Mouse (Mus musculus): ENCODE data around the gene Ksr1. TPM values are rescaled to one million over a fixed set of nuclear protein-coding genes. Genes with fewer than 3 reads are reported as not detected.

Ksr1 gene
- polyA plus RNA-seq, 1 experiment from 2014 or later: 0.81 TPM

DNA sequence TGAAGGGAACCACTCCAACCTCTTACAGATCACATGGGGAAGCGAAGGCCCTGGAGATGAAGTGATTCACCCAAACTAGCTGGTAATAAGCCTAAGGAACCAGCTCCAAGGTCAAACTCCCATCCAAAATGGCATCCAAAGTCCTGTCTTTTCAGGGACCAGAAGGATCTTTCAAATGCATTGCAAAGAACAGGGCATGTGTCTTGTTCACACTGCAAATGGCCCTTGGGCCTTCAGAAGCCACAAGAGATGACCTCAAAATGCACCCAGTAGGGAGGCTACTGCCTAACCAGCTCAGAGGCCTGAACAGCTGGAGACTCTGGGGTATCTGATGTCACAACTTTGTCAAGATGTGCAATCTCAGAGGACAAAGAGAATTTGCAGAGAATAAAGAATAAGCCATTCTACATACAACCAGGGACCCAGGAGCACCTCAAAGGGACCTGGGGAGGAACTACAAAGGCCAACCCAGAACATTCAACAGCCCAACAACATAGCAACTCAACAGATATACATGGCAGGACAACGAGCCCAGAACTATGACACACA, 2.1 kb downstream of the Ksr1 start:
- TF ChIP-seq CTCF (IDR thresholded peaks at IDR 0.05; ENCODE audit: low read depth): no peak
- TF ChIP-seq EP300 (IDR thresholded peaks at IDR 0.05; ENCODE audit: low read depth): no peak
- DNase-seq (no peak), ATAC-seq (no peak)
- Histone ChIP-seq H3K9ac (replicated peaks) (no peak overlapping the region), H3K9me3 (ENCODE audit: low read length) (no peaks in the 10 kb centered on the region), H3K27ac (ENCODE audit: low read depth) (no peak overlapping the region), H3K4me3 (ENCODE audit: low read depth, low read length) (no peak overlapping the region), H3K4me2 (ENCODE audit: low read depth, low read length) (peak overlapping the region; percentile 87; the same call in 1 of the 2 replicates), H3K4me1 (ENCODE audit: insufficient read depth) (peaks cover 31% of the 10 kb centered on the region), H3K36me3 (replicated peaks; ENCODE audit: insufficient read depth, low read length) (no peaks in the 10 kb centered on the region), H3K27me3 (ENCODE audit: insufficient read depth, low read length) (no peaks in the 10 kb centered on the region)
- 75% methylated on average over 2 of the region's 2 CpGs for WGBS (ENCODE audit: insufficient replicate concordance)

DNA sequence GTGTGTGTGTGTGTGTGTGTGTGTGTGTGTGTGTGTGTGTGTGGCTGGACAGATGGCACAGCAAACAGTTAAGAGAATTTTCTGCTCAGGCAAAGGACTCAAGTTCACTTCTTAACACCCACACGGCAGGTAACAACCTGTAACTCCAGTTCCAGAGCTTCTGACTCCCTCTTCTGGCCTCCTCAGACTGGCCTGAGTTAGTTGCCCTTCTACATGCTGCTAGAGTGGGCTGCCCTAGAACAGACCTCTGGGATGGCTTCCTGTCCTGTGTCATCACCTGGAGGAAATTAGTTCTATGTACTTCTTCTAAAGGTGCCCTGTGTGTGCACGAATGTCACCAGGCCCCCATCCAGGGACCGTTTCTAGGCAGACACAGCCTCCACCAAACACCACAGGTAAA, 2.9 kb downstream of the Ksr1 start:
- Histone ChIP-seq H3K9me3 (ENCODE audit: low read length) (no peaks in the 10 kb centered on the region), H3K27ac (ENCODE audit: low read depth) (no peak overlapping the region), H3K9ac (replicated peaks) (no peak overlapping the region), H3K4me1 (ENCODE audit: insufficient read depth) (peaks cover 31% of the 10 kb centered on the region), H3K4me2 (ENCODE audit: low read depth, low read length) (no peak overlapping the region), H3K4me3 (ENCODE audit: low read depth, low read length) (no peak overlapping the region), H3K36me3 (replicated peaks; ENCODE audit: insufficient read depth, low read length) (no peaks in the 10 kb centered on the region), H3K27me3 (ENCODE audit: insufficient read depth, low read length) (no peaks in the 10 kb centered on the region)
- 79% methylated on average over 3 of the region's 3 CpGs for WGBS (ENCODE audit: insufficient replicate concordance)
- DNase-seq: no peak
- TF ChIP-seq CTCF (IDR thresholded peaks at IDR 0.05; ENCODE audit: low read depth) (no peak), EP300 (IDR thresholded peaks at IDR 0.05; ENCODE audit: low read depth) (no peak)
- no peak for ATAC-seq

DNA sequence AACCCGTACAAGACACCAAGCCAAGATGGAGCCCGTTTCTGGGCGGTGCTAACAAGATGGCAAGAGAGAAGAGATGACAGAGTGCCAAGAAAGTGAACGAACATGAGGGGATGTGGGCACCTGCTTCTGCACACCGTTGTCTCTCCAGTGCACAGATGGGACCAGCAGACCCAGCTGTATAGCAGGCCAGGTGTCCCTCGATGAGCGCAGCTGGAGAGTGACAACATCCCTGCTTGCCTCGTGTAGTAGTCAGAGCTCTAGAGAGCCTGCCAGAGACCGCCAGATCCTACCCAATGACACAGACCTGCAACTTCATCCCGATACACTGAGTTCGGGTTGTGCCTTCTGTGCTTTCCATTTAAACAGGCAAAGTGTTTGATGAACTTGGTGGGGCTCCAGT, 3.8 kb downstream of the Ksr1 start:
- Histone ChIP-seq H3K27ac (ENCODE audit: low read depth) (no peak overlapping the region), H3K9ac (replicated peaks) (no peak overlapping the region), H3K4me2 (ENCODE audit: low read depth, low read length) (no peak overlapping the region), H3K4me3 (ENCODE audit: low read depth, low read length) (no peak overlapping the region), H3K36me3 (replicated peaks; ENCODE audit: insufficient read depth, low read length) (no peaks in the 10 kb centered on the region), H3K4me1 (ENCODE audit: insufficient read depth) (peaks cover 31% of the 10 kb centered on the region), H3K27me3 (ENCODE audit: insufficient read depth, low read length) (no peaks in the 10 kb centered on the region), H3K9me3 (ENCODE audit: low read length) (no peaks in the 10 kb centered on the region)
- 72% methylated on average over 11 of the region's 11 CpGs for WGBS (ENCODE audit: insufficient replicate concordance)
- DNase-seq: no peak
- ATAC-seq: no peak
- TF ChIP-seq CTCF (IDR thresholded peaks at IDR 0.05; ENCODE audit: low read depth): no peak
- no peak for TF ChIP-seq EP300 (IDR thresholded peaks at IDR 0.05; ENCODE audit: low read depth)

DNA sequence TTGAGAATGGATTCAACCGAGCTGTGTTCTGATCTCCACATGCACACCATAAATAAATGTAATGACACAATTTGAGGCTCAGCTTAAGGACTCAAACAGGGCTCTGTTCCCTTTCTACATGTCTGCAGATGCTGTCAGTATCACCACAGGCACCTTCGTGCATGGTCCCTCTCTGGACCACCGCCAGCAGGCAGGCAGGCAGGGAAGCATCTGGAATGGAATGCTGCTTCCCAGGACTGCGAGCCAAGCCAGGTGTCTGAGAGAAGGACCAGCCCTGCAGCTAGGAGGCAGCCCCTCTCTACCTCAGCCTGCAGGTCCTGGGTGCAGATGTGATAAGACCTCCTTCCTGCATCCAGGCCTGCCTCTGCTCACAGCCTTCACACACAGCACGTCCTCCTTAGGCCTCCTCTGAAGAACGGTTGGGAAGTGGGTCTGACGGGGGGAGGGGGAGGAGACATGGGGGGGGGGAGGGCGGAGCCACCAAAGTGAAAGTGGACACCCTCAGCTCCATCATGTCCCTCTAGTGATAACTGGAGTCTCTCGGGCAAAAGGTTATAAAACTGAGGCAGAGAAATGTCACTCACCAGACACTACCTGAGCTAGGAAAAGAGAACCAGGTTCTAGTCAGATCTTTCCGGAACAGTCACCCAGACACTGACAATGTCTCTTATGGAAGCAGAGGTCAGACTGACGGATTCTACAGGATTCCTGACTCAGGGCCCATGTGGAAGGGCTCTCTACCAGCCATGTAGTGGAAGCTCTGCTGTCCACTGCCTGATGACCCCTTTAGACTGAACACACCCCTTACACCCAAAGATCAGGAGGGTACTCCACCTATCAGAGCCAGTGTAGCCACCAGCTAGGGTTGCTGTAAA, 4.7 kb downstream of the Ksr1 start:
- H3K27ac ChIP-seq (ENCODE audit: low read depth): peak overlapping the region; percentile 45; the same call in 1 of the 2 replicates
- H3K36me3 ChIP-seq (replicated peaks; ENCODE audit: insufficient read depth, low read length): no peaks in the 10 kb centered on the region
- no peak overlapping the region for H3K4me3 ChIP-seq (ENCODE audit: low read depth, low read length)
- ATAC-seq (no peak), DNase-seq (no peak)
- WGBS (ENCODE audit: insufficient replicate concordance): 39% methylated on average over 11 of the region's 11 CpGs
- H3K9me3 ChIP-seq (ENCODE audit: low read length): no peaks in the 10 kb centered on the region
- peaks cover 28% of the 10 kb centered on the region for H3K4me1 ChIP-seq (ENCODE audit: insufficient read depth)
- no peaks in the 10 kb centered on the region for H3K27me3 ChIP-seq (ENCODE audit: insufficient read depth, low read length)
- TF ChIP-seq EP300 (IDR thresholded peaks at IDR 0.05; ENCODE audit: low read depth) (no peak), CTCF (IDR thresholded peaks at IDR 0.05; ENCODE audit: low read depth) (0 out of 2 replicates have a peak, but pooled peaks have one; percentile 4)
- no peak overlapping the region; the same call in 1 of the 2 replicates for H3K9ac ChIP-seq (replicated peaks)
- peak overlapping the region; percentile 42 for H3K4me2 ChIP-seq (ENCODE audit: low read depth, low read length)

DNA sequence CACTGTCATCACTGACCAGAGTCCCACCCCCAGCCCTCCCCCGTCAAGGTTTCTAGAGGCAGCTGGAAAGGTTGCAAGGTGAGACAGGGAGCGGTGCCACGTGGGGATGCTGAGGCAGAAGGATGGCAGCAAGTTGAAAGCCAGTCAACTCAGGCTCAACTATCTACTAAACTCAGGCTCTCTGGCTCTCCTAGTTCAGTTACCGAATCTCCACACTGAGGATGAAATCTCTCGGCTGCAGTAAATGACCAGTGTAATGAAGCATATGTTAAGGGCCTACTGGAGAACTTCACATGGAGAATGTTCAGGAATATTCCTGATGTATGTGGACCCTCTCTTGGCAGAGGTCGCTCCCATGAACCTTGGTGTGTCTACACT, 5.7 kb downstream of the Ksr1 start:
- H3K27me3 ChIP-seq (ENCODE audit: insufficient read depth, low read length): no peaks in the 10 kb centered on the region
- WGBS (ENCODE audit: insufficient replicate concordance): 85% methylated on average over 6 of the region's 6 CpGs
- H3K27ac ChIP-seq (ENCODE audit: low read depth): no peak overlapping the region
- no peak overlapping the region for H3K9ac ChIP-seq (replicated peaks)
- DNase-seq (no peak), ATAC-seq (no peak)
- H3K4me3 ChIP-seq (ENCODE audit: low read depth, low read length): no peak overlapping the region
- peaks cover 28% of the 10 kb centered on the region for H3K4me1 ChIP-seq (ENCODE audit: insufficient read depth)
- no peaks in the 10 kb centered on the region for H3K9me3 ChIP-seq (ENCODE audit: low read length)
- no peak overlapping the region for H3K4me2 ChIP-seq (ENCODE audit: low read depth, low read length)
- TF ChIP-seq EP300 (IDR thresholded peaks at IDR 0.05; ENCODE audit: low read depth): no peak
- no peak for TF ChIP-seq CTCF (IDR thresholded peaks at IDR 0.05; ENCODE audit: low read depth)
- H3K36me3 ChIP-seq (replicated peaks; ENCODE audit: insufficient read depth, low read length): no peaks in the 10 kb centered on the region

DNA sequence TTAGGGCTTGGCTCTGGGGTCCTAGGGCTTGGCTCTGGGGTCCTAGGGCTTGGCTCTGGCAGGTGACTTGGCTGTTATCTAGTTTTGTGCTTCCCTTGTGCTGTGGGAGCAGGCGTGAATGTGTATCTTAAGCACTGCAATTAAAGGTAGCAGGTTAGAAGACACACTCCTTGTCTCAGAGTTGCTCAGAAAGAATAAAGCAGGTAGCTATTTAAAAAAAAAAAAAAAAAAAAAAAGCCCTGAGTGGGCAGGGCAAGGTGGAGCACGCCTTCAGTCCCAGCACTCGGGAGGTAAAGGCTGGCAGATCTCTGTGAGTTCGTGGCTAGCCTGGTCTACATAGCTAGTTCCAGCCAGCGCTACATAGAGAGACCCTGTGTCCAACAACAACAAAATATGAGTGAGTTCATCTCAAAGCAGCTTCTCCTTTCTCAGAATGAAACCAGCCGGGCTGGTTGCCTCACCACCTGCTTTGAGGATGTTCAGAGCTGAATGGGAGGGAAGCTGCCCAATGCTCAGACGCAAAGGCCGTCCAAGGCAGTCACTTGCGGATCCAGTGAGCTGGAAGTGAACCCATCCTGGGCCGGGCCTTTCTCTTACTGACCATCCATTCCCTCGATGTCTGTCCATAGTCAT, 6.2 kb downstream of the Ksr1 start:
- H3K36me3 ChIP-seq (replicated peaks; ENCODE audit: insufficient read depth, low read length): no peaks in the 10 kb centered on the region
- H3K27me3 ChIP-seq (ENCODE audit: insufficient read depth, low read length): no peaks in the 10 kb centered on the region
- DNase-seq (peak; percentile 45), ATAC-seq (no peak; the same call in 1 of the 2 replicates)
- WGBS (ENCODE audit: insufficient replicate concordance): 62% methylated on average over 11 of the region's 11 CpGs
- peaks cover 26% of the 10 kb centered on the region for H3K4me1 ChIP-seq (ENCODE audit: insufficient read depth)
- no peak overlapping the region for H3K4me3 ChIP-seq (ENCODE audit: low read depth, low read length)
- TF ChIP-seq EP300 (IDR thresholded peaks at IDR 0.05; ENCODE audit: low read depth) (no peak), CTCF (IDR thresholded peaks at IDR 0.05; ENCODE audit: low read depth) (no peak)
- no peak overlapping the region for H3K4me2 ChIP-seq (ENCODE audit: low read depth, low read length)
- peak overlapping the region; percentile 34; the same call in 1 of the 2 replicates for H3K27ac ChIP-seq (ENCODE audit: low read depth)
- H3K9ac ChIP-seq (replicated peaks): no peak overlapping the region
- H3K9me3 ChIP-seq (ENCODE audit: low read length): no peaks in the 10 kb centered on the region

Data from liver, postnatal 0 days (tissue).